In the genomic region with DNA sequence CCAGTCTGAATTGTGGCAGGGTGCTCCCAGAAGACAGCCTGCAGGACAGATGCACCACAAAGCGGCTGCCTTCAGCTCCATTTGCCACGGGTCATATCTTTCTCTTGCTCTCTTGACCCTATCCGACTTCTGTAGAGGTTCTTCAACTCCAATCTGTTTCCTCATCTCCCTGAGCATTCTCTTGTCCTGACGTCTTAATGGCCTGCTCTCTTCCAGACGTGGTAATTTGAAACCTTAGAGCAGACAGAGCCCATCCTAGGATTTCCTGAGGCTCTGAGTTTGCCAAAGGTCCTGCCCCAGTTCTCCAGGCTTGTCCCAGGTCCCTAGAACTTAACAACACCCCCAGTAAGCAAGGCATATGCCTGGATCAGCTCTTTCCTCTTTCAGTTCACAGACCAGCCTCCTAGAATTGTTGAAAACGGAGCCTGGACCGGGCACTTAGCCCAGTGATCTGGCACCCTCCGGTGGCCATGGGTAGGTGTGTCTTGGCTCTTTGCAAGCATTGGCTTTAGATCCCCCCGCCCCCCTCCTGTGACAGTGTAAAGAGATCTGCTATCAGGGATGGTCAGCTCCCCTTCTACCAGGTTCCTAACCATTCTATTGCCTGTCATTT, we compare ENCODE assay signal across 9 mouse cellular contexts. TPM values are rescaled to one million over a fixed set of nuclear protein-coding genes. Genes with fewer than 3 reads are reported as not detected.
DNase-seq lines count a peak whose midpoint lies in the region; ATAC-seq and TF ChIP-seq lines count a peak whose summit lies in the region.
"Had no signal": no experiment of that assay in that cellular context is flagged by ENCODE, and none has a peak within 500 bp of the region (broad histone marks: within the 10 kb centered on the region; RNA-seq: fewer than 3 reads in every experiment).

No protein-coding gene starts in this region.

- H3K36me3 ChIP-seq in CH12.LX (replicated peaks in 1 of 2; ENCODE audit: control insufficient read depth in 1 of 2, insufficient read depth in 1 of 2, low read length in 1 of 2), result no peaks in the 10 kb centered on the region
- H3K36me3 ChIP-seq in heart, embryonic 10.5 days, result no peaks in the 10 kb centered on the region
- no peaks in the 10 kb centered on the region for H3K36me3 ChIP-seq in kidney, postnatal 0 days (ENCODE audit: insufficient read depth, low read length)
- no peaks in the 10 kb centered on the region for H3K36me3 ChIP-seq in lung, postnatal 0 days (ENCODE audit: insufficient read depth, low read length)
- H3K36me3 ChIP-seq: midbrain, embryonic 12.5 days had no signal

- dilution Hi-C loops in CH12.LX (cut with MboI; ENCODE audit: extremely low pct_ligation_motif_present, extremely low pct_unique_long_range_greater_than_20kb, low sequenced_read_pairs), result no loop called here

- H3K9me3 ChIP-seq in CH12.LX (replicated peaks; ENCODE audit: low read length), result no peaks in the 10 kb centered on the region
- no peaks in the 10 kb centered on the region for H3K9me3 ChIP-seq in heart, embryonic 10.5 days
- H3K9me3 ChIP-seq in kidney, postnatal 0 days (replicated peaks; ENCODE audit: low read length), result no peaks in the 10 kb centered on the region
- no peaks in the 10 kb centered on the region for H3K9me3 ChIP-seq in lung, postnatal 0 days (ENCODE audit: low read length)
- H3K9me3 ChIP-seq: midbrain, embryonic 12.5 days had no signal

- H3K4me2 ChIP-seq in CH12.LX (ENCODE audit: insufficient read depth, low read depth, poor library complexity, severe bottlenecking), result peak overlapping the region; percentile 35; the same call in 1 of the 2 replicates
- H3K4me2 ChIP-seq in kidney, postnatal 0 days (ENCODE audit: low read length), result peak overlapping the region; percentile 45
- peak overlapping the region; percentile 33; the same call in 1 of the 2 replicates for H3K4me2 ChIP-seq in lung, postnatal 0 days (replicated peaks; ENCODE audit: low read depth, low read length)
- H3K4me2 ChIP-seq: midbrain, embryonic 12.5 days had no signal

- peaks cover 13 to 58% of the 10 kb centered on the region in 2 experiments for H3K4me1 ChIP-seq in CH12.LX (ENCODE audit: control insufficient read depth in 1 of 2, insufficient read depth in 2 of 2)
- peaks cover 16% of the 10 kb centered on the region for H3K4me1 ChIP-seq in heart, embryonic 10.5 days
- H3K4me1 ChIP-seq in kidney, postnatal 0 days (replicated peaks; ENCODE audit: insufficient read depth, low read length), result peaks cover 5% of the 10 kb centered on the region; the same call in 1 of the 2 replicates
- H3K4me1 ChIP-seq in lung, postnatal 0 days (ENCODE audit: insufficient read depth, low read depth, low read length), result no peaks in the 10 kb centered on the region

- no peak overlapping the region for H3K4me3 ChIP-seq in CH12.LX (replicated peaks in 1 of 3; ENCODE audit: low read depth in 2 of 3, low read length in 2 of 3, poor library complexity in 1 of 3)
- H3K4me3 ChIP-seq in heart, embryonic 10.5 days, result peak overlapping the region; percentile 40
- H3K4me3 ChIP-seq in kidney, postnatal 0 days (replicated peaks; ENCODE audit: low read depth, low read length), result no peak overlapping the region
- 0 out of 2 replicates have a peak overlapping the region, but pooled peaks have one; percentile 8 for H3K4me3 ChIP-seq in lung, postnatal 0 days (ENCODE audit: low read depth, low read length)
- H3K4me3 ChIP-seq: midbrain, embryonic 12.5 days had no signal

- TF ChIP-seq RAD21 in CH12.LX (IDR thresholded peaks at IDR 0.05; ENCODE audit: low read depth, low read length), result no peak; the same call in none of the 2 replicates

- no peak for TF ChIP-seq EP300 in CH12.LX (IDR thresholded peaks at IDR 0.05; ENCODE audit: low read length)
- no peak for TF ChIP-seq EP300 in lung, postnatal 0 days (IDR thresholded peaks at IDR 0.05)

- no peak overlapping the region for H3K27ac ChIP-seq in CH12.LX (ENCODE audit: insufficient read depth, low read depth)
- peak overlapping the region; percentile 47; the same call in 1 of the 2 replicates for H3K27ac ChIP-seq in heart, embryonic 10.5 days
- H3K27ac ChIP-seq in kidney, postnatal 0 days, result no peak overlapping the region
- no peak overlapping the region for H3K27ac ChIP-seq in lung, postnatal 0 days (ENCODE audit: low read length)
- H3K27ac ChIP-seq: midbrain, embryonic 12.5 days had no signal

- peak; percentile 84 for ATAC-seq in common myeloid progenitor, adult 5-6 weeks (replicated peaks; ENCODE audit: low read depth, poor library complexity, severe bottlenecking)
- ATAC-seq in kidney, postnatal 0 days (replicated peaks; ENCODE audit: low FRiP score, low read depth), result peak; percentile 61; the same call in 1 of the 2 replicates
- ATAC-seq in lung, postnatal 0 days, result peak; percentile 69

- no peaks in the 10 kb centered on the region for H3K27me3 ChIP-seq in CH12.LX (replicated peaks)
- no peaks in the 10 kb centered on the region for H3K27me3 ChIP-seq in heart, embryonic 10.5 days (ENCODE audit: insufficient read depth, poor library complexity, severe bottlenecking)
- H3K27me3 ChIP-seq in kidney, postnatal 0 days (ENCODE audit: insufficient read depth, low read length), result no peaks in the 10 kb centered on the region
- no peaks in the 10 kb centered on the region for H3K27me3 ChIP-seq in lung, postnatal 0 days (replicated peaks; ENCODE audit: insufficient read depth, low read length)
- H3K27me3 ChIP-seq: midbrain, embryonic 12.5 days had no signal

- peak; percentile 31 to 98; a peak in 2 of 4 replicates for TF ChIP-seq CTCF in CH12.LX (conservative IDR thresholded peaks at IDR 0.05 in 1 of 2, IDR thresholded peaks at IDR 0.05 in 1 of 2; ENCODE audit: low read depth in 2 of 2, low read length in 2 of 2)
- TF ChIP-seq CTCF in kidney, postnatal 0 days (IDR thresholded peaks at IDR 0.05; ENCODE audit: low read depth), result peak; percentile 73
- peak; percentile 68 for TF ChIP-seq CTCF in lung, postnatal 0 days (IDR thresholded peaks at IDR 0.05)

- 5% methylated on average over 9 of the region's 9 CpGs for WGBS in heart, embryonic 10.5 days
- 4% methylated on average over 9 of the region's 9 CpGs for whole genome bisulfite sequencing in kidney, postnatal 0 days
- 8% methylated on average over 9 of the region's 9 CpGs for WGBS in lung, postnatal 0 days

- in situ Hi-C loops in CH12.LX (cut with MboI; ENCODE audit: low pct_ligation_motif_present, low pct_unique_long_range_greater_than_20kb, low sequenced_read_pairs), result loop anchor here (5.0 kb wide), 1 partner anchor 42 kb away; no protein-coding TSS in a partner anchor

- peak overlapping the region; percentile 50 for H3K9ac ChIP-seq in CH12.LX (ENCODE audit: insufficient read depth, low read depth)
- peak overlapping the region; percentile 27; the same call in 1 of the 2 replicates for H3K9ac ChIP-seq in kidney, postnatal 0 days (ENCODE audit: low read depth, low read length)
- H3K9ac ChIP-seq in lung, postnatal 0 days (replicated peaks; ENCODE audit: low read depth), result no peak overlapping the region
- H3K9ac ChIP-seq: midbrain, embryonic 12.5 days had no signal

- DNase-seq in CH12.LX (ENCODE audit: extremely low read depth) (peak; percentile 93), R1 (ENCODE audit: low read depth, low spot score) (peak; percentile 45)
- peak; percentile 80 for DNase-seq in heart, embryonic 10.5 days (ENCODE audit: low spot score)
- DNase-seq in kidney, postnatal 0 days (ENCODE audit: low spot score), result peak; percentile 80
- peak; percentile 75 for DNase-seq in lung, postnatal 0 days (ENCODE audit: low spot score)
- DNase-seq in right cerebral cortex, postnatal 4 days, result peak; percentile 62
- DNase-seq in frontal cortex, postnatal 25 days (ENCODE audit: low spot score in 2 of 2), result no peak

- TF ChIP-seq POLR2A in CH12.LX (IDR thresholded peaks at IDR 0.05; ENCODE audit: low read depth, low read length), result no peak

- no peaks in the 10 kb centered on the region for H3K79me2 ChIP-seq in CH12.LX (replicated peaks; ENCODE audit: control insufficient read depth, extremely low read depth, insufficient read depth, poor library complexity, severe bottlenecking)

TF ChIP-seq in CH12.LX, 34 proteins besides CTCF, POLR2A, EP300 and RAD21 (continues in another document):
- TF ChIP-seq KAT2A (IDR thresholded peaks at IDR 0.05; ENCODE audit: insufficient replicate concordance, low read length) (no peak), HCFC1 (IDR thresholded peaks at IDR 0.05; ENCODE audit: low read depth, low read length) (peak; percentile 48), NELFE (IDR thresholded peaks at IDR 0.05; ENCODE audit: low read depth, low read length) (peak; percentile 74; the same call in 1 of the 2 replicates), JUND (conservative IDR thresholded peaks at IDR 0.05; ENCODE audit: low read depth, low read length) (0 out of 2 replicates have a peak, but pooled peaks have one; percentile 41), ELF1 (IDR thresholded peaks at IDR 0.05; ENCODE audit: low read depth, low read length) (peak; percentile 36; the same call in 1 of the 2 replicates), NRF1 (IDR thresholded peaks at IDR 0.05; ENCODE audit: low read depth, low read length) (peak; percentile 43; the same call in 1 of the 2 replicates), CHD2 (IDR thresholded peaks at IDR 0.05; ENCODE audit: low read length) (peak; percentile 84), TBP (conservative IDR thresholded peaks at IDR 0.05; ENCODE audit: low read depth, low read length) (no peak), SMC3 (IDR thresholded peaks at IDR 0.05; ENCODE audit: low read depth, low read length) (peak; percentile 98), RCOR1 (conservative IDR thresholded peaks at IDR 0.05; ENCODE audit: low read depth, low read length) (no peak), IRF4 (IDR thresholded peaks at IDR 0.05; ENCODE audit: low read depth, low read length) (peak; percentile 79), USF2 (conservative IDR thresholded peaks at IDR 0.05; ENCODE audit: low read depth, low read length) (no peak), ETS1 (conservative IDR thresholded peaks at IDR 0.05; ENCODE audit: low read depth, low read length) (peak; percentile 29; the same call in 1 of the 2 replicates), JUN (IDR thresholded peaks at IDR 0.05; ENCODE audit: insufficient read depth, low read depth, low read length) (no peak; the same call in 1 of the 2 replicates), ZNF384 (IDR thresholded peaks at IDR 0.05; ENCODE audit: low read depth, low read length) (peak; percentile 69), BHLHE40 (IDR thresholded peaks at IDR 0.05; ENCODE audit: low read depth, low read length) (peak; percentile 58), ZKSCAN1 (IDR thresholded peaks at IDR 0.05; ENCODE audit: borderline replicate concordance, low read depth, low read length) (no peak)

RNA-seq across cellular contexts. Expression of a gene that starts 38.2 kb away (rescaled TPM):
- total RNA-seq in CH12.LX (2012; rRNA removed) (33.2 and 37.9 TPM in 2 replicates), CH12.LX (2014; rRNA removed) (40.9 and 47.6 TPM in 2 replicates)
- polyA plus RNA-seq in CH12.LX (2012; ENCODE audit: insufficient read length, low read depth), result 31.6 and 41.5 TPM in 2 replicates
- total RNA-seq in common myeloid progenitor, adult 5-6 weeks (2017), result 58.9 and 59.4 TPM in 2 replicates
- polyA plus RNA-seq in heart, embryonic 10.5 days (2016; fragmentation: Nextera tagmentation; extraction: Ambion mirVana), result 4.1 and 7.5 TPM in 2 replicates
- 8.1 and 8.3 TPM in 2 replicates for polyA plus RNA-seq in kidney, postnatal 0 days (2015; fragmentation: Nextera tagmentation; extraction: Ambion mirVana)
- 5.8 and 7.9 TPM in 2 replicates for polyA plus RNA-seq in lung, postnatal 0 days (2015; fragmentation: Nextera tagmentation; extraction: Ambion mirVana)

Comparison
In these comparisons a context has a peak if more than half of its experiments do, and no peak if none do; other contexts are left out.
1. DNase-seq: peak in CH12.LX (single experiment), R1 (single experiment), heart, embryonic 10.5 days (single experiment), kidney, postnatal 0 days (single experiment), lung, postnatal 0 days (single experiment) and right cerebral cortex, postnatal 4 days (single experiment); none in frontal cortex, postnatal 25 days (0 of 2).
2. H3K4me3 ChIP-seq: peak in heart, embryonic 10.5 days (single experiment) and lung, postnatal 0 days (single experiment); none in CH12.LX (0 of 3) and kidney, postnatal 0 days (single experiment).
3. Peak in every context shown above with its lines, with median percentiles within 50 percentile points of each other: H3K4me2 ChIP-seq, CTCF ChIP-seq and ATAC-seq.